Mouse (Mus musculus) intestine, embryonic 16.5 days (tissue): ENCODE measurements around the gene Pknox1. TPM values are rescaled to one million over a fixed set of nuclear protein-coding genes. Genes with fewer than 3 reads are reported as not detected.

Experiments used
- ATAC-seq: fragments of 200-750 bp; cut with Nextera tagmentation; 2 replicates; pipeline ENCODE4 v1.8.0; 2017; ENCODE audit warnings: moderate TSS enrichment, moderate library complexity
- H3K27ac ChIP-seq: fragments of 300-500 bp; sonication (generic); 2 replicates; pipeline ENCODE4 v1.5.1; 2014; ENCODE audit warnings: mild to moderate bottlenecking, low read length
- H3K27me3 ChIP-seq: fragments of 300-500 bp; sonication (generic); replicated peaks from 2 replicates; pipeline ENCODE4 v1.6.1; 2014; ENCODE audit warnings: low read length, control low read depth, mixed read lengths; ENCODE audit not compliant: control insufficient read depth, insufficient read depth
- H3K36me3 ChIP-seq: fragments of 300-500 bp; sonication (generic); 2 replicates; pipeline ENCODE4 v1.6.1; 2014; ENCODE audit warnings: low read length, control low read depth; ENCODE audit not compliant: control insufficient read depth, insufficient read depth
- H3K4me1 ChIP-seq: fragments of 300-500 bp; sonication (generic); 2 replicates; pipeline ENCODE4 v1.6.1; 2014; ENCODE audit warnings: low read length, control low read depth, mixed read lengths; ENCODE audit not compliant: control insufficient read depth, insufficient read depth
- H3K4me2 ChIP-seq: fragments of 300-500 bp; sonication (generic); 2 replicates; pipeline ENCODE4 v1.6.1; 2014; ENCODE audit warnings: low read depth, low read length, control low read depth
- H3K4me3 ChIP-seq: fragments of 300-500 bp; sonication (generic); 2 replicates; pipeline ENCODE4 v1.5.1; 2014; ENCODE audit warnings: mild to moderate bottlenecking, low read length
- H3K9ac ChIP-seq: fragments of 300-500 bp; sonication (generic); 2 replicates; pipeline ENCODE4 v1.6.1; 2014; ENCODE audit warnings: low read depth, low read length
- H3K9me3 ChIP-seq: fragments of 300-500 bp; sonication (generic); 2 replicates; pipeline ENCODE4 v1.6.1; 2016; ENCODE audit warnings: low read length, control low read depth; ENCODE audit not compliant: control insufficient read depth
- WGBS: fragments of 180-500 bp; shearing (Covaris S2); extraction: QIAGEN DNeasy Blood & Tissue Kit; methylation state at CpG from one replicate; pipeline ENCODE4 v1.1.7; 2014; 5-methylcytosine and 5-hydroxymethylcytosine counted together
- polyA plus RNA-seq: library from polyadenylated mRNA; unstranded; fragments of >200 nt; fragmentation: Nextera tagmentation; extraction: Ambion mirVana; gene quantifications from 2 replicates; pipeline ENCODE4 v1.2.1, GENCODE M21; 2015

Gene Pknox1
- polyA plus RNA-seq, 1 experiment from 2014 or later = 25.7 TPM

GRCm38 (mm10) chr17:31580344-31580743 lies 15.8 kb downstream of the Pknox1 start:
- Histone ChIP-seq H3K4me2 (no peak overlapping the region), H3K9me3 (no peaks in the 10 kb centered on the region), H3K4me1 (0 out of 2 replicates have a peak, but pooled peaks cover 5% of the 10 kb centered on the region), H3K36me3 (peaks cover 3% of the 10 kb centered on the region; the same call in 1 of the 2 replicates), H3K27me3 (no peaks in the 10 kb centered on the region), H3K4me3 (no peak overlapping the region), H3K9ac (no peak overlapping the region), H3K27ac (no peak overlapping the region)
- WGBS = 61% methylated on average over 3 of the region's 3 CpGs
- ATAC-seq = no peak

GRCm38 (mm10) chr17:31583185-31583584 lies 18.7 kb downstream of the Pknox1 start:
- Histone ChIP-seq H3K27ac (no peak overlapping the region), H3K4me1 (0 out of 2 replicates have a peak, but pooled peaks cover 5% of the 10 kb centered on the region), H3K4me3 (no peak overlapping the region), H3K9ac (no peak overlapping the region), H3K27me3 (no peaks in the 10 kb centered on the region), H3K36me3 (peaks cover 6% of the 10 kb centered on the region; the same call in 1 of the 2 replicates), H3K4me2 (no peak overlapping the region), H3K9me3 (no peaks in the 10 kb centered on the region)
- no peak for ATAC-seq
- WGBS = 40% methylated on average over 3 of the region's 3 CpGs

- no peak overlapping the region for H3K4me3 ChIP-seq
- ATAC-seq = no peak
- no peak overlapping the region for H3K9ac ChIP-seq
- H3K4me2 ChIP-seq = no peak overlapping the region
- H3K36me3 ChIP-seq = peaks cover 6% of the 10 kb centered on the region; the same call in 1 of the 2 replicates
- no peaks in the 10 kb centered on the region for H3K9me3 ChIP-seq
- no peak overlapping the region for H3K27ac ChIP-seq
- WGBS = 81% methylated on average over 6 of the region's 6 CpGs
- H3K27me3 ChIP-seq = no peaks in the 10 kb centered on the region
- 0 out of 2 replicates have a peak, but pooled peaks cover 5% of the 10 kb centered on the region for H3K4me1 ChIP-seq
Measured at GRCm38 (mm10) chr17:31583781-31584180, 19.2 kb downstream of the Pknox1 start.

- Histone ChIP-seq H3K9me3 (no peaks in the 10 kb centered on the region), H3K27ac (peak overlapping the region; percentile 30), H3K4me3 (no peak overlapping the region), H3K4me2 (no peak overlapping the region), H3K4me1 (no peaks in the 10 kb centered on the region), H3K36me3 (peaks cover 19% of the 10 kb centered on the region), H3K27me3 (no peaks in the 10 kb centered on the region), H3K9ac (no peak overlapping the region)
- peak; percentile 75 for ATAC-seq
- WGBS = 61% methylated on average over 7 of the region's 7 CpGs
Measured at GRCm38 (mm10) chr17:31588115-31588514, 23.6 kb downstream of the Pknox1 start.

GRCm38 (mm10) chr17:31588726-31589125 lies 24.2 kb downstream of the Pknox1 start:
- Histone ChIP-seq H3K9me3 (no peaks in the 10 kb centered on the region), H3K4me1 (no peaks in the 10 kb centered on the region), H3K27ac (no peak overlapping the region), H3K4me3 (no peak overlapping the region), H3K4me2 (no peak overlapping the region), H3K36me3 (peaks cover 19% of the 10 kb centered on the region), H3K27me3 (no peaks in the 10 kb centered on the region), H3K9ac (no peak overlapping the region)
- ATAC-seq = no peak
- 80% methylated on average over 4 of the region's 4 CpGs for WGBS

GRCm38 (mm10) chr17:31590846-31591245 lies 26.3 kb downstream of the Pknox1 start:
- peaks cover 16% of the 10 kb centered on the region for H3K36me3 ChIP-seq
- H3K9me3 ChIP-seq = no peaks in the 10 kb centered on the region
- ATAC-seq = no peak
- H3K4me3 ChIP-seq = no peak overlapping the region
- H3K4me2 ChIP-seq = no peak overlapping the region
- no peaks in the 10 kb centered on the region for H3K4me1 ChIP-seq
- H3K27me3 ChIP-seq = no peaks in the 10 kb centered on the region
- 89% methylated on average over 11 of the region's 11 CpGs for WGBS
- no peak overlapping the region for H3K27ac ChIP-seq
- H3K9ac ChIP-seq = no peak overlapping the region

- Histone ChIP-seq H3K27ac (no peak overlapping the region), H3K36me3 (peaks cover 9% of the 10 kb centered on the region; the same call in 1 of the 2 replicates), H3K4me2 (no peak overlapping the region), H3K9ac (no peak overlapping the region), H3K27me3 (no peaks in the 10 kb centered on the region), H3K4me1 (no peaks in the 10 kb centered on the region), H3K4me3 (no peak overlapping the region), H3K9me3 (no peaks in the 10 kb centered on the region)
- 78% methylated on average over 7 of the region's 7 CpGs for WGBS
- ATAC-seq = no peak
Measured at GRCm38 (mm10) chr17:31594590-31594989, 30.1 kb downstream of the Pknox1 start.

- Histone ChIP-seq H3K4me2 (no peak overlapping the region), H3K9ac (no peak overlapping the region), H3K4me1 (no peaks in the 10 kb centered on the region), H3K4me3 (no peak overlapping the region), H3K9me3 (no peaks in the 10 kb centered on the region), H3K36me3 (peaks cover 9% of the 10 kb centered on the region; the same call in 1 of the 2 replicates), H3K27ac (no peak overlapping the region), H3K27me3 (no peaks in the 10 kb centered on the region)
- ATAC-seq = no peak
- 81% methylated on average over 5 of the region's 5 CpGs for WGBS
Measured at GRCm38 (mm10) chr17:31595077-31595476, 30.5 kb downstream of the Pknox1 start.

- H3K4me1 ChIP-seq = no peaks in the 10 kb centered on the region
- no peaks in the 10 kb centered on the region for H3K9me3 ChIP-seq
- 90% methylated on average over 9 of the region's 9 CpGs for WGBS
- H3K36me3 ChIP-seq = 0 out of 2 replicates have a peak, but pooled peaks cover 3% of the 10 kb centered on the region
- H3K4me2 ChIP-seq = no peak overlapping the region
- H3K9ac ChIP-seq = no peak overlapping the region
- H3K27ac ChIP-seq = no peak overlapping the region
- H3K4me3 ChIP-seq = no peak overlapping the region
- ATAC-seq = no peak
- H3K27me3 ChIP-seq = no peaks in the 10 kb centered on the region
Measured at GRCm38 (mm10) chr17:31597957-31598356, 33.4 kb downstream of the Pknox1 start.

- 0 out of 2 replicates have a peak, but pooled peaks cover 3% of the 10 kb centered on the region for H3K36me3 ChIP-seq
- H3K9ac ChIP-seq = no peak overlapping the region
- no peaks in the 10 kb centered on the region for H3K9me3 ChIP-seq
- no peaks in the 10 kb centered on the region for H3K27me3 ChIP-seq
- H3K4me1 ChIP-seq = no peaks in the 10 kb centered on the region
- H3K4me2 ChIP-seq = no peak overlapping the region
- no peak overlapping the region for H3K4me3 ChIP-seq
- 89% methylated on average over 8 of the region's 8 CpGs for WGBS
- no peak overlapping the region for H3K27ac ChIP-seq
- ATAC-seq = no peak
Measured at GRCm38 (mm10) chr17:31598593-31598992, 34.1 kb downstream of the Pknox1 start.
